Mouse (Mus musculus): ENCODE results near the gene Pex16.

GRCm38 (mm10) chr2:92326221-92326620 is 48.3 kb upstream of the Pex16 start:
- TF ChIP-seq CTCF (IDR thresholded peaks at IDR 0.05; ENCODE audit: control insufficient read depth, insufficient read depth, insufficient read length) = no peak
- no peak for TF ChIP-seq MAX (IDR thresholded peaks at IDR 0.05)
- no peak for TF ChIP-seq MYOD1 (IDR thresholded peaks at IDR 0.05; ENCODE audit: control insufficient read depth, insufficient read length, low read depth)

All from C2C12 (cell line).